Mouse (Mus musculus): Measurements from ENCODE around the gene 1700001P01Rik.

1700001P01Rik gene

GRCm38 (mm10) chr11:97775808-97776496 lies at the start of gene 1700001P01Rik:
TSS of gene 1700001P01Rik (minus strand) at chr11:97775918.
- no peak for DNase-seq

DNA sequence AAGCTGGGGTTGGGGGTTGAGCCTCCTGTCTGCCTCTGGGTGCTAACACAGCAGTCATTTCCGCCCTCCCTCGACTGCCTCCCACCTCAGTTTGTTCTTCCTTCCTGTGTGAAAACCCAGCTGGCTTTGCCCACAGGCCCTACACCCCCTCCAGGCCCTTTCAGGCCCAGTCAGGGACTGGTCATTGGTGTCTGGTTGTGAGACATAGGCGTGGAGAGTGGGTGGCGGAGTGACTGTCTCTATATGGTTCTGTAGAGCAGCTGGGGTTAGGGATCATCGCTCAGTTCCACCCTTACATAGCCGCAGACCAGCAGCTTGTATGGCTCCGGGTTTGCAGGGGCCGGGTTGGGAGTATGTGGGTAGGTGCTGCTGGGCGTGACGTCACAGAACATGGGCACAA lies 49.6 kb upstream of the 1700001P01Rik start:
- DNase-seq: no peak

GRCm38 (mm10) chr11:97824895-97825294 lies 49.2 kb upstream of the 1700001P01Rik start:
- DNase-seq: no peak

- no peak for DNase-seq
Measured at GRCm38 (mm10) chr11:97824168-97824567, 48.5 kb upstream of the 1700001P01Rik start.

GRCm38 (mm10) chr11:97822840-97823603 lies 47.3 kb upstream of the 1700001P01Rik start:
- peak; percentile 76 to 84 for DNase-seq

DNA sequence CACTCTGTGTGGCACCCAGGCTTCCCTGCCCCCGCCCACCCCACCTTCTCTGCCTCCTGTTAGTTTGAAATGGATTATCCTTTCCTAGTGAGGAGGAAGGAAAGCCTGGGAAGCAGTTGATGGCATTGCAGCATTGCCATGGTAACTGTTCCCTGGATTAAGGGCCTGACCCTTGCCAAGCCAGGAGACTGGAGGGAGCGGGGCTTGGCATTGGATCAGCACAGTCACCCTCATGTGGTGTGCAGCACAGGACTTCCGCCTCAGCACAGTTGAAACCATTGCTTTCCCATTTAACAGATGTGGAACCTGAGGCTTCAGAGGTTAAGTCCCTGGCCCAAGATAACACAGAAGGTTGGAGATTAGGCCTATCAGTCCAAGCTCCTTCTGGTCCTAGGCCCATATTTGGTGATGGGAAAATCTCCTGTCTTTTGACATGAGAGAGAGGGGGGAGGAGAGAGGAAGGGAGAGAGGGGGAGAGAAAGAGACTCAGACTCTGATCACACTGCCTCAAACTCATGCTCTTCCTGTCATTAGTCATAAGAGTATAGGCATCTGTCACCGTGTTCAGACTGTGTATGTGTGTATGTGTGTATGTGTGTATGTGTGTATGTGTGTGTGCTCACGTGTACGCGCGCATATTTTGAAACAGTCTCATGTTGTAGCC lies 45.8 kb upstream of the 1700001P01Rik start:
- no peak for DNase-seq

DNA sequence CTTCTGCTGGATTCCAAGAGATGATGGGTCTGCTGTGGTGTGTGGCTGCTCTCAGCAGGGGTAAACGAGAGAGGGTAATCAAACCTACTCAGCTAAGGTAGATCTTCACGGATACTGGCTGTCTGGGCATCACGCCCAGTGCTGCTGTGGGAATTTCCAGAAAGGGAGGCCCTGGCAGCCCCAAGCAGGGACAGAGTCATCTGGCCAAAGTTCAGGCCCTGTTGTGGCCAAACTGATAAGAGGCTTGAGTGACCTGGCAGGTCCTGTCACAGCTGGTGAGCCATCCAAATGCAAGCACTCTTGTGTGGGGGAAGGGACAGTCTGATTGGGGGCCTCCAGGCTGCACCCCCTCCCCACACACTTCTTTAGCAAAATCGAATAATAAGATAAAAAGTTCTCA lies 45.1 kb upstream of the 1700001P01Rik start:
- peak; percentile 64 to 69 for DNase-seq

DNA sequence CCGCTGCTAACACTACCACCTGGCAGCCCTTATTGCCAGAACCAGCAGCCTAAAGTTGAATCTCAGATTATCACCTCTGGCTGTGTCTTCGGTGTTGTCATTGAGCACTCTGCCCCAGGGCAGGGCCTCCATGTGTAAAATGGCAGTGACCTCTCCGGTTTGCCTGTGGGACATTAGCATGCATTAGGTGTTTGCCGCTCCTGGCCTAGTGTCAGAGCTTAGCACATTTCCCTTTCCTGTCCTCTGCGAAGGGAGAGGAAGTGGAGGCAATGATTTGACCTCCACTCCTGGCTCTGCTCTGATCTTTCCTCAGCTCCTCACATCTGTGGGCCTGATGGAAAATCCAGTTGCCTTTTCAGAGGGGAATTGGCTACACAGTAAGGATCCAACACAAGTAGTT lies 44.2 kb upstream of the 1700001P01Rik start:
- DNase-seq: no peak

DNA sequence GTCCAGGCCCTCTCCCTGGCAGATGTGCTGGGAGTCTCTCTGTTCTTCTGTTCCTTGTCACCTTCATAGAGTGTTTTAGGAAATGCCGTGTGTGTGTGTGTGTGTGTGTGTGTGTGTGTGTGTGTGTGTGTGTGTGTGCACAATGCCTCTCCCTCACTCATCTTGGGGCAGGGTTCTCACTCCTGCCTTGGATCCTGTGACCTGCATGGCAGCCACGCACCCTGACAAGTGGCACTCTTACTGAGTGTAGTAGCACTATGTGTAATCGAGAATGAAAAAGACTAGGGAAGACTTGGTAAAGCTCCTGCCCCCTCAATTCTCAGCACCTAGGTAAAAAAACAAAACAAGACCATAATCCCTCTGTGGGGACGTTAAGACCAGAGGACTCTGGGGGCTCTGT lies 43.4 kb upstream of the 1700001P01Rik start:
- no peak for DNase-seq

DNA sequence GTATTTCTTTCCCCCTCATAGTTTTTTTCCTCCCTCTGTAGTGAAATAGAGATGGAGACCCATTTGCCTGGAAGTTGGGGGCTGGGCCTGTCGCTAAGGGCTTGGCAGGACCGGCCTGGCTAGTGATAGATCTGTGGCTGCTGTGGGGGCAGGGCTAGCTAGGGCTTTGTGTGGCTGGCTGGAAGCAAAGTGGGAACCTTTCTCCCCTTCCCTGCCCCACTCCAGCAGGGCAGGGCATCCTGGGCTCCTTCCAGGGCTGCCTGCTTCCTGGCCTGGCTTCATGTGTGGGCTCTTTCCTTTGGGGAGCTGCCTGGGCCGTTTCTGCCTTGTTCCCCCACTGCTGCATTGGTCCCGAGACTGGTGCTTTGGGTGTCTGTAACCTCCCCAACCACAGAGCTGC lies 42.9 kb upstream of the 1700001P01Rik start:
- DNase-seq: peak; percentile 49 to 50

- no peak for DNase-seq
Measured at GRCm38 (mm10) chr11:97818003-97818402, 42.3 kb upstream of the 1700001P01Rik start.

DNA sequence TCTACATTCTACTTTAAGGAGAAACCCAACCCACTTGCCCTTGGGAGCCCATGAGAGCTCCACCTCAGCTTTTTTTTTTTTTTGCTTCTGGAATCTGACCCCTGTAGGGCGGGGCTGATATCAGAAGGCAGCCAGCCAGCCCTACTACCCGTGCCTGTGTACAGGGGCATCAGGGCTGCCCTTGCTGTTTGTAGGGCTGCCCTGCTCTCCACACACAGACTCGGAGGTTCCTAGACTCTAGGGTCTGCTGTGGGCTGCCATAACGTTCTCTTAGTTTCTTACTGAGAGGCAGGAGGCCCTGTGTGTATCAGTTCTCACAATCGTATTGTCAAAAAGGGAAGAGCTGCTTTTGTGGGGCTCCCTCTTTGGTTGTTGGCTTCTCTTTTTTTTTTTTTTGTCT lies 41.7 kb upstream of the 1700001P01Rik start:
- DNase-seq: no peak

DNA sequence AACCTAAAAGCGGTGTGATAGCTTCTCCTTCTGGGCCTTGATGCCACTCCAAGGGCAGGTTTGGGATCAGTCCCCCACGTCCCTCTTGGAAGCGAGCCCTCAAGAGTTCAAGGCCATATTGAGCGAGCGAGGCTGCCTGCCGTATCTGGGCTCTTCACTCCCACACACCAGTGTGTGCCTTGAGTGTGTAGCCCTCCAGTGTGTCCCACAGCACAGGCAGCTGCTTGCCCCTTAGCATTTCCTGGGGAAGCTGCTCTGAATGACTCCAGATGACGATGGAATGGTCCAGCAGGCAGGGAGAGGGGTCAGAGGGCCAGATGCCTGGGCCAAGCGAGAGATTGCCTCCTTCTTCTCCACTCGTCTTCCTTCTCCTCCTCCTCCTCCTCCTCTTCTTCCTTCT lies 41.2 kb upstream of the 1700001P01Rik start:
- DNase-seq: no peak

DNA sequence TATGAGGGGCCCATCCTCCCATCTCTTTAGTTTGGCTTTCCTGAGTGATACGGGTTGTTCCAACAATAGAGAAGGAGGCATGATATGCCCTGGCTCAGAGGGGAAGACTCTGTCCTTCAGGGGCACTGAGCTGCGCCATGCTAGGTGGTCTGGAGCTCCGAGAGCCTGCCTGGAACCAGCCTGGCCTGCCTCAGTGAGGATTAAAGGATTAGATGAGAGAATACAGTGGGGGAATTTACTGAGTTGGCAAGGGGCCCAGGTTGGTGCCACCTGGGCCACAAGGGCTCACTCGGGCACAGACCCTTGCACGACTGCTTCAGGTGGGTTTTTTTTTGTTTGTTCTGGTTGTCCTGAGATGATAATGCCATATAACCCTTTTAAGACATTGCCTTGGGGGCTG lies 40.5 kb upstream of the 1700001P01Rik start:
- no peak for DNase-seq

DNA sequence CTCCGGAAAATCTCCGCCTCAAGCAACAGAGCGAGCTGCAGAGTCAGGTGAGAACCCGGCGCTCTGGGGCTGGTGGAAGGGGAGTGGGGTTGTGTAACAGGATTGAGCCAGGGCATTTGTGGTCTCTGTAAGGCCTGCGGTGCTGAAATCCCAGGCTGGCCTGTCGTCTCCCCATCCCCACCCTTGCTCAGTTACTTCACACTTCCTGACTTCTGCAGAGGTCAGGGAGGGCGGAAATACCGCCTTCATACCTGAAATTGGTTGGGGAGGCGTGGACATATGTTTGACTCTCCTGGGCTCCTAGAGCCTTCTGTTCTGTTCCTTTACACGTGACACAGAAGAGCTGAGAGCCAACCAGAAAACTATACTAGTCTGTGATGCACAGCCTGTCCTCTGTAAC lies 40.0 kb upstream of the 1700001P01Rik start:
- DNase-seq: no peak

DNA sequence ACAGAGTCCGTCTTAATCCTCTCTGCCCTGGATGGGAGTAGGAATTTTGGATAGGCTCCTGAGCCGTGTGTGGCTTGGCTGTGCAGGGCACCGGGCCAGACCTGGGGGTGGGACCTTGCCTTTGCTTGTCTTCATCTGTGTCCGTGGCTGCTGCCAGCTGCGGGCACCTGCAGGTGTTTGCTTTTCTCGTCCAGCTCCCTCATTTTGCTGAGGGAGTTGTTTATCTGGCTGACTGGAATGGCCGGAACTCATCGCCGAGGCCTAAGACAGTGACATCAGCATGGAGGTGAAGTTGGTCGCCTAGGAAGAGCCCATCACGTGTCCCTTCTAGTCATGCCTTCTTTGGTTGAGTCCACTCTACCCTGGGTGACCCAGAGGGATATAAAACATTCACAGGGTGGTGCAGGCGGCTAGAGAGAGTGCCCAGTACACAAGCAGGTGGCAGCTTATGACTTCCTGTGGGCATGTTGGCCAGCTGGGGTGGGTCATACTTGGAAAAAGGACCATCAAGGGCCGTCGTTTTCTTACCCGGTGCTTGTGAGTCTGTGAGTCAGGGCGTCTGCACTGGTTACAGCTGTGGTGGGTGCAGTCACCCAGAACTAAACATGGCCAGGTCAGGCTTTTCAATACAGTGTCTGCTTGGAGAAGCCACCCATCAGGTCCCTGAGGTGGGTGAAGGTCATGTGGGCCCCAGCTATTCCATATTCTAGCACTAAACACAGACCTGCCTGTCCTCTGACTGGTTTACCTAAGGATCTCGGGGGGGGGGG lies 38.2 kb upstream of the 1700001P01Rik start:
- no peak for DNase-seq

- no peak for DNase-seq
Measured at GRCm38 (mm10) chr11:97813085-97813484, 37.4 kb upstream of the 1700001P01Rik start.

DNA sequence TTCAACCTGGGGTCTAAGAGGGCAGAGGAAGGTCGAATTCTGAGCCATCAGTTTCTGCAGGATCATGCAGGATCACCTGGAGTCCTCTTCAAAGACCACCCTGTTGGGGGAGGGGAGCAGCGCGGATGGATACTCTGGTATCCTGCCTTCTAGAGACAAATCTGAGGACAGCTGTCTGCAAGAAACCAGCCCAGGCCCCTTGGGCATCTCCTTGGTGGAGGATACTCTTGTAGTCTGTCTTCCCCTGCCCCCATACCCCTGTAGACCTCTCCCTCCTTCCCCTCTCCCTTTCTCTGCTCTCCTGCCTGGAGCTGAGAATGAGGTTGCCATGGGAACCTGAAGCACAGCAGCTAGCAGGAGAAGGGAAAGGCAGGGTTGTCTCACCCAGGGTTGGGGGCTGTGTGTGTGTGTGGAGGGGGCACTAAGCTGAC lies 36.8 kb upstream of the 1700001P01Rik start:
- DNase-seq: no peak

DNA sequence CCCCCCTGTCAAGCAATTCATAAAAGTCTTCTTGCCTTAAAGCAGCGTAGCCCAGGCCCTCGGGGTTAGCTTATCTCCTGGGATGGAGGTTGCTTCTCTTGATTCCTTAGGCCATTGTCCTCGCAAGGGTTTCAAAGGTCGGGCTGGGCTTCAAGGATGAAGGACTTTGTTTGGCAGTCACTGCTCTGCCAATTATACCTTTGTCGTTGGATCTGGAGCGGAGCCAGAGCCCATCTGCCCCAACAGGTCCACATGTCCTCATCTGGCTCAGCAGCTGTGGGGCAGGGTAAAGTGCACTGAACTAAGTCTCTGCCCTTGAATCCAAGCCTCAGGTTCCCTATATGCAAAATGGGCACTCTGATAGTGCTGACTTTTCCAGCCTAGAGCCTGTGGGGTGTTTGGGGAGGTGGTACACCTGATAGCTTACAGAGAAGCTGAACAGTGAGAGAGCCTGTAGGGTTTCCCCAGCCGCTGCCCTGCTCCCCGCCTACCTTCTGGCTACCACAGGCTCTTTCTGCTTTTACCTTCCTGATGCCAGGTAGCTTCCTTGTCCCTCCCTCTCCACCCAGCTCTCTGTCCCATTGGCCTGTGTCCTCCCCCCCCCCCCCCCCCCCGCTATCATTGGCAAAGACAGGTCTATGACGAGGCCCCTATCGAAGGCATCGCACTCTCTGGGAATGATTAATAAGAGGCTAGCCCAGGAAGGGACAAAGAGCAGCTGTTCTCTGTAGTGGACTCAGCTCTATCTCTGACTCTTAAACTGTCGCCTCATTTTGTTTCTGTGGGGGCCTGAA lies 36.0 kb upstream of the 1700001P01Rik start:
- no peak for DNase-seq

DNA sequence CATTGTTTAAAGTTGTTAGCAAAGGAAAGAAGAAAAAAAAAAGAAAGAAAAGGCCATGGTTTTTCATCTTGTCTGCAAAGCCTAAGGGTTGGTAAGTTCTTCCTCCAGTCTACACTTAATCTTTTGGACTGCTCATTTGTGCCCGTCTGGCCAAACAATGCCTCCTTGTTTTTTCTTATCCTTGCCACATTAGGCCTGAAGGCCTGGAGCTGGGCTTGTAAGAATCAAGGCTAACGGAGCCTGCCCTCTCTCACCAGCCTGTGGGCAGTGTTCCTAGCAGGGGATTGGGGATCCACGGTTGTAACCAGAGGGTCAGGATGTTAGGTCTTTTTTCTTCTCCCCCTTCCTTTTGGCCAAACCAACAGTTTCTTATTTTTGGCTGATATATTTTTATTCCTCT lies 35.3 kb upstream of the 1700001P01Rik start:
- no peak for DNase-seq

DNA sequence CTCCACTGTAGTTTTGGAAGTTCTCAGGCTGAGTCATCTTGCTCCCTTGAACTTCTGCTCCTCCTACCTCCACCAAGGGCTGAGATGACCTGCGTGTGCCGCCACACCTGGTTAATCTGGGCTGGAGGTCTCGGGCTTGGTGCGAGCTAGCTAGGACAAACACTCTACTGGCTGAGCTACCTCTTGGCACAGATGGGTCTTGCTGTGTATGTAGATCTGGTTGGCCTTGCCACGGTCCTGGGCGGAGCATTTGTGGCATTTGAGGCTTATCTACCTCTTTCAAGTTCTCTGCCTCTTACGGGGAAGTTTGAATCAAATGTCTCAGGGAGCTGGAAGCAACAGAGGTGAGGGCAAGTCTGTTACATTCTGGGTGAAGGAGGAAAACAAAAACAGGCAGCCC lies 34.6 kb upstream of the 1700001P01Rik start:
- DNase-seq: no peak

Data from cerebellum, adult 18-20 months (tissue).